15 mouse cellular contexts compared by ENCODE assay signal in the genomic region with DNA sequence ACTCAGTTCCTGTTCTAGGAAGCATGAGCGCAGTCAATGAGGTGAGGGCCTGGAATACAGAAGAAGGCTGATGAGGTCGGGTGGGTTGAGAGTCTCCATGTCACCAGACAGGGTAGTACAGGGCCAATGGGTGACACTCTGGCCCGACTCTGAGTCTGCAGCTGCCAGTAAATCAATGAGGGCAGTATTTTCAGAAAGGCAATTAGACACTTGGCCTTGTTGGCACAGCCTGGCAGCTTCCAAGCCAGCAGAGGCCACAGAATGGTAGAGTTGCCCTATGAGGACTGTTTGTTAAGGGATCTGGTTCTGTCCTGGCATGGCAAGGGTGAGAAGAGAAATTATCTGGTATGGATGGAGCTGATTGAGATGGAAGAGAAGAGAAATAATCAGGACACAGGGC.
DNase-seq lines count a peak whose midpoint lies in the region; ATAC-seq and TF ChIP-seq lines count a peak whose summit lies in the region.
"Had no signal": no experiment of that assay in that cellular context is flagged by ENCODE, and none has a peak within 500 bp of the region (broad histone marks: within the 10 kb centered on the region; RNA-seq: fewer than 3 reads in every experiment).

No protein-coding gene starts in this region.

- H3K9me3 ChIP-seq in liver, embryonic 12.5 days (replicated peaks): no peaks in the 10 kb centered on the region
- H3K9me3 ChIP-seq: embryonic facial prominence, embryonic 10.5 days; forebrain, embryonic 13.5 days; heart, embryonic 13.5 days; hindbrain, embryonic 15.5 days had no signal

- ATAC-seq in liver, embryonic 12.5 days: no peak
- ATAC-seq: forebrain, embryonic 13.5 days; forebrain, postnatal 0 days had no signal

- H3K36me3 ChIP-seq in liver, adult 2 months (ENCODE audit: control insufficient read depth, insufficient read depth, low read length): no peaks in the 10 kb centered on the region
- no peaks in the 10 kb centered on the region for H3K36me3 ChIP-seq in liver, embryonic 12.5 days
- H3K36me3 ChIP-seq in small intestine, adult 2 months (ENCODE audit: control insufficient read depth, insufficient read depth, low read length): no peaks in the 10 kb centered on the region
- H3K36me3 ChIP-seq: embryonic facial prominence, embryonic 10.5 days; heart, embryonic 13.5 days; hindbrain, embryonic 15.5 days had no signal

- H3K27ac ChIP-seq in liver, adult 2 months (replicated peaks; ENCODE audit: insufficient read depth, low read depth, low read length): peak overlapping the region; percentile 73
- no peak overlapping the region for H3K27ac ChIP-seq in liver, embryonic 12.5 days
- peak overlapping the region; percentile 18; the same call in 1 of the 2 replicates for H3K27ac ChIP-seq in small intestine, adult 2 months (ENCODE audit: insufficient read depth, low read depth, low read length)
- H3K27ac ChIP-seq: embryonic facial prominence, embryonic 10.5 days; forebrain, embryonic 13.5 days; heart, embryonic 13.5 days; hindbrain, embryonic 15.5 days had no signal

- intact Hi-C loops in gastrocnemius, postnatal 36 days (cut with DNase I): no loop called here

- 27% methylated on average over 3 of the region's 3 CpGs for WGBS in liver, adult 2 months
- 60% methylated on average over 3 of the region's 3 CpGs for WGBS in liver, embryonic 12.5 days (ENCODE audit: insufficient replicate concordance)
- WGBS in small intestine, adult 2 months: 56% methylated on average over 3 of the region's 3 CpGs

- peak; percentile 17 for DNase-seq in adrenal gland, postnatal 14 days
- no peak for DNase-seq in adrenal gland, adult 8-10 months
- DNase-seq in gastrocnemius, adult 18-20 months (ENCODE audit: low spot score): peak; percentile 14
- no peak for DNase-seq in gastrocnemius, postnatal 36 days
- peak; percentile 93 for DNase-seq in liver, adult 2 months (ENCODE audit: extremely low read depth, low read depth, low spot score)
- DNase-seq: forebrain, postnatal 0 days; heart, postnatal 36 days; kidney, adult 11 months; kidney, adult 9 months had no signal

- no peak overlapping the region for H3K4me3 ChIP-seq in liver, adult 2 months (ENCODE audit: insufficient read depth, low read depth, low read length)
- no peak overlapping the region for H3K4me3 ChIP-seq in liver, embryonic 12.5 days
- H3K4me3 ChIP-seq in small intestine, adult 2 months (ENCODE audit: low read depth, low read length): no peak overlapping the region
- H3K4me3 ChIP-seq: embryonic facial prominence, embryonic 10.5 days; forebrain, embryonic 13.5 days; heart, embryonic 13.5 days; hindbrain, embryonic 15.5 days had no signal

- no peak for TF ChIP-seq POLR2A in liver, adult 2 months (IDR thresholded peaks at IDR 0.05; ENCODE audit: extremely low read depth, insufficient read depth, low read length)
- no peak for TF ChIP-seq POLR2A in small intestine, adult 2 months (IDR thresholded peaks at IDR 0.05; ENCODE audit: low read depth, low read length)

- H3K4me2 ChIP-seq in liver, embryonic 12.5 days: no peak overlapping the region
- H3K4me2 ChIP-seq: forebrain, embryonic 13.5 days; heart, embryonic 13.5 days; hindbrain, embryonic 15.5 days had no signal

- no peak overlapping the region for H3K9ac ChIP-seq in liver, adult 2 months (ENCODE audit: low read depth, low read length)
- H3K9ac ChIP-seq in liver, embryonic 12.5 days: no peak overlapping the region
- H3K9ac ChIP-seq: forebrain, embryonic 13.5 days; forebrain, postnatal 0 days; heart, embryonic 13.5 days; hindbrain, embryonic 15.5 days had no signal

- peaks cover 14% of the 10 kb centered on the region for H3K4me1 ChIP-seq in liver, adult 2 months (ENCODE audit: control insufficient read depth, insufficient read depth, low read length)
- H3K4me1 ChIP-seq in liver, embryonic 12.5 days: no peaks in the 10 kb centered on the region
- H3K4me1 ChIP-seq in small intestine, adult 2 months (ENCODE audit: control insufficient read depth, insufficient read depth, insufficient read length, low read length): peaks cover 10% of the 10 kb centered on the region; the same call in 1 of the 2 replicates
- H3K4me1 ChIP-seq: embryonic facial prominence, embryonic 10.5 days; forebrain, embryonic 13.5 days; hindbrain, embryonic 15.5 days had no signal

- TF ChIP-seq CTCF in liver, adult 2 months (IDR thresholded peaks at IDR 0.05; ENCODE audit: low read depth, low read length): no peak
- TF ChIP-seq CTCF in small intestine, adult 2 months (IDR thresholded peaks at IDR 0.05; ENCODE audit: extremely low read depth, insufficient read length, insufficient replicate concordance, low read depth, low read length): no peak

- no peaks in the 10 kb centered on the region for H3K79me2 ChIP-seq in liver, adult 2 months (ENCODE audit: control insufficient read depth, insufficient read depth, low read length)

- no peaks in the 10 kb centered on the region for H3K27me3 ChIP-seq in liver, adult 2 months (ENCODE audit: control insufficient read depth, insufficient read depth, low read length)
- no peaks in the 10 kb centered on the region for H3K27me3 ChIP-seq in liver, embryonic 12.5 days (replicated peaks)
- H3K27me3 ChIP-seq in small intestine, adult 2 months (ENCODE audit: control insufficient read depth, insufficient read depth, low read length): no peaks in the 10 kb centered on the region
- H3K27me3 ChIP-seq: forebrain, embryonic 13.5 days; heart, embryonic 13.5 days; hindbrain, embryonic 15.5 days had no signal

Comparison
In these comparisons a context has a peak if more than half of its experiments do, and no peak if none do; other contexts are left out.
1. DNase-seq: peak in adrenal gland, postnatal 14 days (single experiment), gastrocnemius, adult 18-20 months (single experiment) and liver, adult 2 months (single experiment); none in adrenal gland, adult 8-10 months (single experiment) and gastrocnemius, postnatal 36 days (0 of 2).